Mouse (Mus musculus) left cerebral cortex, adult 8-10 months (tissue): ENCODE data around the gene Dpep2nb. TPM values are rescaled to one million over a fixed set of nuclear protein-coding genes. Genes with fewer than 3 reads are reported as not detected.
A peak's percentile ranks its signal among the peaks of the same experiment; 100 is the strongest.
"Not testable (repeated sequence)": the region's sequence is repeated elsewhere in the genome, so short reads cannot be mapped to it uniquely, and the experiment has no call there.

Experiments used
- DNase-seq, 2 experiments: peaks; one replicate each; pipeline ENCODE4 v3.0.0; 2022; ENCODE audit warnings: low spot score in 2 of 2
- total RNA-seq, 4 experiments: library from RNA; stranded (reverse); gene quantifications; 2 replicates each; pipeline ENCODE4 v1.2.4; 2022

The Dpep2nb gene
- total RNA-seq = under 1 TPM in 1 of 4 experiments, not detected in 3; 0.57 TPM

DNA sequence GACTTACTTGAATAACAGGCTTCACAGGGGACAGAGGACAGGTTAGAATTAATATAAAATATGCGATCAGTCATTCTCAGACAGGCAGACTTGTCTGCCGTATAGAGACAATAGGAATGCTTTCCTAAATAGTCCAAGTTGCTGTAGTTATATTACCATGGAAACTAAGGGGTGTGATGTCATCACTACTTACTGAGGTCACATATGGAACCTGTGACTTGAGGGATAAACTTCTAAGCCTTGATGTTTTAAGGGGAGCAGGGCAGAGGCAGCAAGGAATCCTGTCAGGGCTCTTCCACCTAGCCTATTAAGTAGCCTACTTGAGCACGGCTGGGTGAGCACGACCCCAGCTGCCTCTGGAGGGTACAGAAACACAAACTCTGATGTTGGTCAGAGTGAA is at the start of gene Dpep2nb:
TSS of gene Dpep2nb (minus strand) at position 101 of the 400 bp plus-strand sequence.
- DNase-seq = no peak

DNA sequence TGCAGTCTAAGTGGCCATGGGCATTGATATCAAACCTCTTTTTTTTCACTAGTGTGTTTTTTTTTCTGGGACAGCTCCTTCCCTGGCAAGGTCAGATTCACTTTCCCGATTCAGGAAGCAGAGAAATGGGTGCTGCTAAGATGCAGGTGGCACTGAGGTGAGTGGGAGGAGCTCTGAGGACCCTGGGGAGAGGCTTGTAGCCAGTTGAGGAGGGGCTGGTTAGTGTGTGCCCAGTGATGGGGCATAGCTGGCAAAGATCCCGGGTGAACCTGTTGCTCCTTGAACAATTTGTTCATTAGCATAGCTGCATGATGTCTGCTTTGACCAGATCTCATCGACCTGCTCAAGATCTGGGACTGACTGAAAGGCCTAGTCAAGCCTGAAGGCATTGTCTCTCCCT is 49.3 kb upstream of the Dpep2nb start:
- DNase-seq = no peak

DNA sequence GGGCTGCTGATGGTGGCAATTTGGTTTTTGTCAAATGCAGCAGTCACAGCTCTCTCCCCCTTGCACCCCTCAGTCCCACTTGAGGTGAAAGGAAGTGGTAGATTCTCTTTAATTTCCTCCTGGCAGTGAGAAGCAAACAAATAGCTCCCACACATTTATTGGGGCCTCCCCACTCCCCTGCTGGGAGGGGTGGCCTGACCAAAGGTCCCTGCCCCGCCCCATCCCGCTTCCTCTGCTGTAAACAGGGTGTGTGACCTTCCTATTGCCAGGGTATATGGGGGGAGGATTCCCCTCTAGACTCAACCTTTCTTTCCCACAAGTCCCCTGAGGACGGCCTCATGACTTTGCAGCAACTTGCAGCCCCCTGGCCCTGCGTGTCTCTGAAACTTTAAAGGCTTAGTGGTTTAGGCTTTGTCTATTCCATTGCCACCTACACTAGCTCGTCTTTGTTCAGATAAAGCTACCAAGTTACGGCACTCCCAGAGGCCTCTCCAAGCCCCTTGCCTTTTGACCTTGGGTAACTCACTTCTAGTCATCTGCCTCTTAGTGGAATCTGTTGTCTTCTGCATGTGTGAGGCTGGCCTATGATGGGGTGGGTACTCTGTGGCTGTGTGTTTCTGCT is 48.5 kb upstream of the Dpep2nb start:
- no peak for DNase-seq

DNA sequence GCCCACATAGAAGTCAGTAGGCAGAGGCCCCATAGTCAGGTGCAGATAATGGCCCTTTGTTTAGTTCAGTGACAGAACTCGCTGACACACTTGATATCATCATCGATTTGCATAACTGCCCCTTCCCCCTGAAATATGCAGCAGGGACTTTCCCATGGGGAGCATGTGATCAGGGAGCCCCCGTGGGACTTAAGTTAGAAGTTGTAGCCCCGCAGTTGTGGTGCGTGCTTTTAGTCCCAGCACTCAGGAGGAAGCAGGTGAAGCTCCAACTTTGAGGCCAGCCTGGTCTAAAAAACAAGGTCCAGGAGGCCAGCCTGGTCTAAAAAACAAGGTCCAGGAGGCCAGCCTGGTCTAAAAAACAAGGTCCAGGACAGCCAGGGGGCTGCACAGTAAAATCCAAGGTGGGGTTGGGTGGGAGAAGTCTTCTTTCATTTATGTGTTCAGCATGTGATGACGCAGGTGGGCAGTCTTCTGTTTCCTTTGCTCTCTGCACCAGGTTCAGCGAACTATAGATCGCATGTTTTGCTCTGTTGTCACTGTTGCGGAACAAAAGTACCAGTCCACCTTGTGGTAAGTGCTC is 46.8 kb upstream of the Dpep2nb start:
- no peak for DNase-seq

DNA sequence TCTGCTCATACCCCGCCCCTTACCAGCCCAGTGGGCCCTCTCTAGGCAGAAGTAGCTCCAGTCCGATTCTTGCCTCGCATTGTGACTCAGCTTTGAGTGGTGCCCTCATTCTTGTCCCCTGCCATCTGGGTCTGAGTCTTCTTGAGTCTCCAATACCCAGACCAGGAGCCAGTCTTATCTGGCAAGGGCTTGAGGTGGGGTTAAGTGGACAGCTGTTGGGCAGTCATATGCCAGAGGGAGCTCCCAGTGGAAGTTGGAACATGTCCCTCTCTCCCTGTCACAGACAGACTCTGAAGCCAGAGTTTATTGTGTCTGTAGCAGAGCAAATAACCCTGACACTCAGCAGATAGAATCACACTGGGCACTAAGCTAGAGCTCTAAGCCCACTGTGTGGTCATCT is 45.3 kb upstream of the Dpep2nb start:
- DNase-seq = no peak

DNA sequence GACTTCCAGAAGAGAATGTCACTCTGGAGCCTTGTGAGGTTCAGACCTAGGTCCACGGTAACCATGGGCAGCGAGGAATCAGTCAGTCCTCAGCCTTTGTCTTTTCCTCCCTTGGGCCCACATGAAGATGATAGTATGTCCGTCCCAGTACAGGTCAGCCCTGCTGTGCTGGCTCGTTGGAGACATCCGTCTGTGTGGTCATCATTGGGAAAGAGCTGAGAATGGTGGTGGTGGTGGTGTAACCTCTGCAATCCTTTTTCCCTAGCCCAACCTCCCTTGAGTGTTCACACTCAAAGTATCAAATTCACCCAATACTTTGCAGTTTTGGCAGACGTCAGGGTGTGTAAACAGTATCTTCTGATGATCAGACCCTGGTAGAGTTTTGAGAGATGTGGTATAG is 44.1 kb upstream of the Dpep2nb start:
- no peak for DNase-seq

GRCm38 (mm10) chr8:106047854-106048630 is 42.3 kb upstream of the Dpep2nb start:
- DNase-seq = no peak

- DNase-seq = no peak
These were observed 41.2 kb upstream of the Dpep2nb start for GRCm38 (mm10) chr8:106046872-106047559.

GRCm38 (mm10) chr8:106044151-106044550 is 38.4 kb upstream of the Dpep2nb start:
- no peak for DNase-seq

GRCm38 (mm10) chr8:106043055-106043454 is 37.3 kb upstream of the Dpep2nb start:
- no peak for DNase-seq

GRCm38 (mm10) chr8:106040218-106040617 is 34.4 kb upstream of the Dpep2nb start:
- no peak for DNase-seq

DNA sequence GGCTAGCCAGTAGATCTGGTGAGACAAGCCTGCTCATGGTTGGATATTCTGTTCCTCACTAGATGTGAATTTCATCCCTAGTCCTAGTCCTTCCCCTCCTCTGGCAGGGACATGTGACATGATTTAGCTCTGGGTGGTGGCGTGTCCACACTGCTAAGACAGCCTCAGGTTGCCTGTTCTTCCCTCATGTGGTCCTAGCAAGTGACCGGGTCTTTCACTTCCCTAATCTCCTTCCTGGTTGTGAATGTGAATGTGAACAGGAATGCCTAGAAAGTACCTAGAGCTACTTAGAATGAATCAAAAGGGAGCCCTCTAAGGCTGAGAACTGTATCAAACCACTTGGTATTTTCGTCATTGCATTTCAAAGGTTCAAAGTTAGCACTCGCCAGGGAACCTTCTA is 33.8 kb upstream of the Dpep2nb start:
- DNase-seq = no peak

DNA sequence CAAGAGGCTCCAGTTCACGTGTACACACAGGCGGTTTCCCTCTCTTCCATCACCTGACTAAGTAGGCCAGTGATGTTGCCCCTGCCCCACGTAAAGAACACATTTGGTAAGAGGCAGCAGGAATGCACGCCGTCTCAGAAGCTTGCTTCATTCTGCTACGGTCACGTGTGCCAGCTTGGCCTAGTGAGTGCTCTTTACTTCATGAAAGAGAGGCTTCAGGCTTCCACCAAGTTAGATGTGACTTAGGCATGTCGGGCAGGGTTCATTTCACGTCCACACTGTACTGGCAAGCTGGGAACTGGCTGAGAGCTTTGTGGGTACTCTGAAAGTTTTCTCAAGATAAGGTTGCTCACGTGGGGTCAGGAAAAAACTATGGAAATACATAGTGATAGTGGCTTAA is 32.9 kb upstream of the Dpep2nb start:
- no peak for DNase-seq

- peak; percentile 41 to 58 for DNase-seq
These were observed 16.7 kb upstream of the Dpep2nb start for GRCm38 (mm10) chr8:106022483-106022882.

- DNase-seq = no peak
These were observed 12.3 kb upstream of the Dpep2nb start for GRCm38 (mm10) chr8:106018039-106018438.

- no peak for DNase-seq
These were observed 11.4 kb upstream of the Dpep2nb start for GRCm38 (mm10) chr8:106017130-106017529.

- no peak for DNase-seq
These were observed 10.5 kb upstream of the Dpep2nb start for GRCm38 (mm10) chr8:106016284-106016683.

DNA sequence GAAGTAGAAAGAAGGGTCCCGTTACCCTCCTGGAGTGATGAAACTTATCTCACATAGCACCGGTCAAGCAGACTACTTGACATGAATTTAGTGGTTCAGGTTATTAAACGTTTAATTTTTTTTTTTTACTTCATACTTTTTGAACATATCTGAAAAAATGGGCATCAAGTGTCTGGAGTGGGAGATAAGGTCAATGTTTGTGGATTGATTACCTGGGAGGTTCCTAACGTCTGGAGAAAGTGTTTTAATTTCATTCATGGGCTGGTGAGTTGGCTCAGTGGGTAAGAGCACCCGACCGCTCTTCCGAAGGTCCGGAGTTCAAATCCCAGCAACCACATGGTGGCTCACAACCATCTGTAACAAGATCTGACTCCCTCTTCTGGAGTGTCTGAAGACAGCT is 6.4 kb upstream of the Dpep2nb start:
- not testable (repeated sequence) for DNase-seq

DNA sequence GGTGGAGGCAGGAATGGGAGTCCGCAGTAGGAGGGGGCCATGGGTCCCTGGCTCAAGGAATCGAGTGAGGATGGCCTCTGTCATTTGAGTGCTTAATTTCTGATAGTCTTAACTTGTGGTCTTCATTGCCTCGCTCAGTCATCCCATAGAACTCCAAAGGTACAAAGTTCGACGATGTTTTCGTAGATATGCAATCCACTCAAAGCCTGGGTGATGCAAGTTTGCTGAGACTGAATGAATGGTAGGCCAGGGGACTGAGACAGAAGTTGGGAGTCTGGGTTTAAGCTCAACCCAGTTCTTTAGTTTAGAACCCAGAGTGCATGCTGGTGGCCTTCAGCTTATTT is 5.8 kb upstream of the Dpep2nb start, which contains the start of gene Ddx28:
TSS of gene Ddx28 (minus strand) at position 240 of the 344 bp plus-strand sequence.
- DNase-seq = no peak

GRCm38 (mm10) chr8:106010748-106011642 is 5.2 kb upstream of the Dpep2nb start:
- peak; percentile 89 to 94 for DNase-seq

DNA sequence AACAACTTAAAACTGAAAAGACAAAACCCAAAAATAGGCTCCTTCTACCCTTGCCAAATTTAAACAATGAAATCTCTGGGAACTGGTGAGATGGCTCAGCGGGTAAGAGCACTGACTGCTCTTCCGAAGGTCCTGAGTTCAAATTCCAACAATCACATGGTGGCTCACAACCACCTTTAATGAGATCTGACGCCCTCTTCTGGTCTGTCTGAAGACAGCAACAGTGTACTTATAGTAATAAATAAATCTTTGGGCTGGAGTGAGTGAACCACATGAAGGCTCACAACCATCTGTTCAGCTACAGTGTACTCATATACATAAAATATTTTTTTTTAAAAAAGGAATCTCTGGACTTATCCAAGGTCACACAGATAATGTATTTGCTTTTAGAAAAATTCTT is 2.1 kb upstream of the Dpep2nb start:
- not testable (repeated sequence) for DNase-seq
